Mouse (Mus musculus) intestine, embryonic 15.5 days (tissue): ENCODE data around the gene Cdk8. TPM values are rescaled to one million over a fixed set of nuclear protein-coding genes. Genes with fewer than 3 reads are reported as not detected.
"Not testable (repeated sequence)": the region's sequence is repeated elsewhere in the genome, so short reads cannot be mapped to it uniquely, and the experiment has no call there.

Experiments used
- ATAC-seq: fragments of 200-750 bp; cut with Nextera tagmentation; 2 replicates; pipeline ENCODE4 v1.8.0; 2017; ENCODE audit warnings: moderate TSS enrichment, moderate library complexity
- H3K27ac ChIP-seq: fragments of 300-500 bp; sonication (generic); 2 replicates; pipeline ENCODE4 v1.5.1; 2015; ENCODE audit warnings: mild to moderate bottlenecking, inconsistent platforms
- H3K27me3 ChIP-seq: fragments of 300-500 bp; sonication (generic); replicated peaks from 2 replicates; pipeline ENCODE4 v1.6.1; 2015; ENCODE audit warnings: inconsistent platforms
- H3K36me3 ChIP-seq: fragments of 300-500 bp; sonication (generic); 2 replicates; pipeline ENCODE4 v1.6.1; 2015; ENCODE audit warnings: inconsistent platforms
- H3K4me1 ChIP-seq: fragments of 300-500 bp; sonication (generic); replicated peaks from 2 replicates; pipeline ENCODE4 v1.6.1; 2015; ENCODE audit warnings: inconsistent platforms
- H3K4me2 ChIP-seq: fragments of 300-500 bp; sonication (generic); replicated peaks from 2 replicates; pipeline ENCODE4 v1.6.1; 2015; ENCODE audit warnings: mild to moderate bottlenecking, inconsistent platforms
- H3K4me3 ChIP-seq: fragments of 300-500 bp; sonication (generic); replicated peaks from 2 replicates; pipeline ENCODE4 v1.5.1; 2015; ENCODE audit warnings: inconsistent platforms
- H3K9ac ChIP-seq: fragments of 300-500 bp; sonication (generic); 2 replicates; pipeline ENCODE4 v1.6.1; 2015; ENCODE audit warnings: inconsistent platforms
- H3K9me3 ChIP-seq: fragments of 300-500 bp; sonication (generic); 2 replicates; pipeline ENCODE4 v1.6.1; 2016; ENCODE audit warnings: inconsistent platforms
- WGBS: fragments of 180-500 bp; shearing (Covaris S2); methylation state at CpG from one replicate; pipeline ENCODE4 v1.1.7; 2015; 5-methylcytosine and 5-hydroxymethylcytosine counted together
- polyA plus RNA-seq: library from polyadenylated mRNA; unstranded; fragments of >200 nt; fragmentation: Nextera tagmentation; extraction: Ambion mirVana; gene quantifications from 2 replicates; pipeline ENCODE4 v1.2.1, GENCODE M21; 2015

Cdk8 gene
- polyA plus RNA-seq: 19.6 and 20.3 TPM in 2 replicates

GRCm38 (mm10) chr5:146230864-146231654 is at the start of gene Cdk8:
Cdk8 (plus strand) TSS chr5:146231230.
- under 1% methylated on average over 88 of the region's 102 CpGs for WGBS
- peak within 1 kb of the TSS; percentile 80 for H3K4me3 ChIP-seq

GRCm38 (mm10) chr5:146185204-146185603 is 45.8 kb upstream of the Cdk8 start, which contains the start of gene 1700001J03Rik:
1700001J03Rik (minus strand) TSS chr5:146185304.
- WGBS: 86% methylated on average over 4 of the region's 4 CpGs

More at GRCm38 (mm10) chr5:146230864-146231654, at the start of gene Cdk8:
- Histone ChIP-seq H3K27me3 (no peaks in the 10 kb centered on the region), H3K4me2 (peak within 1 kb of the TSS; percentile 71), H3K27ac (peak within 1 kb of the TSS; percentile 99), H3K9me3 (no peaks in the 10 kb centered on the region), H3K4me1 (no peaks in the 10 kb centered on the region), H3K36me3 (0 out of 2 replicates have a peak, but pooled peaks cover 3% of the 10 kb centered on the region), H3K9ac (peak within 1 kb of the TSS; percentile 89)
- ATAC-seq: peak; percentile 89

GRCm38 (mm10) chr5:146187441-146187840 is 43.6 kb upstream of the Cdk8 start:
- not testable (repeated sequence) for H3K36me3 ChIP-seq, H3K4me2 ChIP-seq, ATAC-seq, H3K9ac ChIP-seq, H3K27me3 ChIP-seq, H3K27ac ChIP-seq, H3K9me3 ChIP-seq, H3K4me1 ChIP-seq, H3K4me3 ChIP-seq
- 22% methylated on average over 5 of the region's 5 CpGs for WGBS

More at GRCm38 (mm10) chr5:146185204-146185603, 45.8 kb upstream of the Cdk8 start, which contains the start of gene 1700001J03Rik:
- not testable (repeated sequence) for H3K4me3 ChIP-seq, H3K4me1 ChIP-seq, H3K27ac ChIP-seq, H3K36me3 ChIP-seq, H3K27me3 ChIP-seq, H3K9ac ChIP-seq, ATAC-seq, H3K4me2 ChIP-seq, H3K9me3 ChIP-seq

- Histone ChIP-seq H3K27me3 (no peaks in the 10 kb centered on the region), H3K9me3 (no peaks in the 10 kb centered on the region), H3K9ac (no peak overlapping the region), H3K27ac (no peak overlapping the region), H3K4me2 (no peak overlapping the region), H3K4me1 (no peaks in the 10 kb centered on the region), H3K36me3 (no peaks in the 10 kb centered on the region), H3K4me3 (no peak overlapping the region)
- no peak for ATAC-seq
- WGBS: 92% methylated on average over 1 of the region's 1 CpGs
Measured at GRCm38 (mm10) chr5:146188144-146188543, 42.9 kb upstream of the Cdk8 start.

GRCm38 (mm10) chr5:146188712-146189111 is 42.3 kb upstream of the Cdk8 start:
- ATAC-seq: no peak
- H3K27ac ChIP-seq: no peak overlapping the region

GRCm38 (mm10) chr5:146190093-146190492 is 40.9 kb upstream of the Cdk8 start:
- Histone ChIP-seq H3K27ac (no peak overlapping the region), H3K9me3 (no peaks in the 10 kb centered on the region), H3K4me1 (no peaks in the 10 kb centered on the region), H3K4me2 (no peak overlapping the region), H3K36me3 (no peaks in the 10 kb centered on the region), H3K27me3 (no peaks in the 10 kb centered on the region), H3K4me3 (no peak overlapping the region), H3K9ac (no peak overlapping the region)
- peak; percentile 63; the same call in 1 of the 2 replicates for ATAC-seq
- 66% methylated on average over 4 of the region's 4 CpGs for WGBS

More at GRCm38 (mm10) chr5:146188712-146189111, 42.3 kb upstream of the Cdk8 start:
- no peak overlapping the region for H3K4me3 ChIP-seq
- H3K9me3 ChIP-seq: no peaks in the 10 kb centered on the region
- H3K4me2 ChIP-seq: no peak overlapping the region
- H3K27me3 ChIP-seq: no peaks in the 10 kb centered on the region
- WGBS: 91% methylated on average over 7 of the region's 7 CpGs
- H3K9ac ChIP-seq: no peak overlapping the region
- H3K4me1 ChIP-seq: no peaks in the 10 kb centered on the region
- H3K36me3 ChIP-seq: no peaks in the 10 kb centered on the region

- ATAC-seq: no peak
- no peak overlapping the region for H3K4me3 ChIP-seq
- no peaks in the 10 kb centered on the region for H3K36me3 ChIP-seq
- no peak overlapping the region for H3K9ac ChIP-seq
- H3K4me2 ChIP-seq: no peak overlapping the region
- no peaks in the 10 kb centered on the region for H3K27me3 ChIP-seq
- H3K9me3 ChIP-seq: no peaks in the 10 kb centered on the region
- WGBS: 61% methylated on average over 3 of the region's 3 CpGs
- no peaks in the 10 kb centered on the region for H3K4me1 ChIP-seq
- H3K27ac ChIP-seq: no peak overlapping the region
Measured at GRCm38 (mm10) chr5:146190501-146191269, 40.3 kb upstream of the Cdk8 start.

GRCm38 (mm10) chr5:146193360-146193759 is 37.7 kb upstream of the Cdk8 start:
- no peak for ATAC-seq
- no peaks in the 10 kb centered on the region for H3K4me1 ChIP-seq

GRCm38 (mm10) chr5:146199073-146199472 is 32.0 kb upstream of the Cdk8 start:
- no peak for ATAC-seq
- no peak overlapping the region for H3K4me3 ChIP-seq
- no peak overlapping the region for H3K9ac ChIP-seq
- H3K9me3 ChIP-seq: no peaks in the 10 kb centered on the region
- H3K4me2 ChIP-seq: no peak overlapping the region
- H3K27ac ChIP-seq: no peak overlapping the region
- H3K27me3 ChIP-seq: no peaks in the 10 kb centered on the region
- no peaks in the 10 kb centered on the region for H3K4me1 ChIP-seq
- peaks cover 3% of the 10 kb centered on the region for H3K36me3 ChIP-seq

More at GRCm38 (mm10) chr5:146193360-146193759, 37.7 kb upstream of the Cdk8 start:
- WGBS: 80% methylated on average over 8 of the region's 8 CpGs
- no peak overlapping the region for H3K9ac ChIP-seq
- no peak overlapping the region for H3K4me3 ChIP-seq
- no peak overlapping the region for H3K27ac ChIP-seq
- no peak overlapping the region for H3K4me2 ChIP-seq
- H3K27me3 ChIP-seq: no peaks in the 10 kb centered on the region
- no peaks in the 10 kb centered on the region for H3K36me3 ChIP-seq
- no peaks in the 10 kb centered on the region for H3K9me3 ChIP-seq

- Histone ChIP-seq H3K36me3 (peaks cover 6% of the 10 kb centered on the region), H3K27ac (no peak overlapping the region), H3K4me3 (no peak overlapping the region), H3K4me1 (no peaks in the 10 kb centered on the region), H3K9me3 (no peaks in the 10 kb centered on the region), H3K4me2 (no peak overlapping the region), H3K27me3 (no peaks in the 10 kb centered on the region), H3K9ac (no peak overlapping the region)
- 86% methylated on average over 2 of the region's 2 CpGs for WGBS
- ATAC-seq: no peak
Measured at GRCm38 (mm10) chr5:146199540-146199939, 31.5 kb upstream of the Cdk8 start.

- no peak for ATAC-seq
Measured at GRCm38 (mm10) chr5:146200580-146200979, 30.4 kb upstream of the Cdk8 start.

GRCm38 (mm10) chr5:146203921-146204320 is 27.1 kb upstream of the Cdk8 start:
- no peak for ATAC-seq
- no peak overlapping the region for H3K4me2 ChIP-seq
- H3K4me3 ChIP-seq: no peak overlapping the region
- no peaks in the 10 kb centered on the region for H3K4me1 ChIP-seq
- no peak overlapping the region for H3K9ac ChIP-seq
- 79% methylated on average over 2 of the region's 2 CpGs for WGBS
- no peaks in the 10 kb centered on the region for H3K9me3 ChIP-seq
- H3K27me3 ChIP-seq: no peaks in the 10 kb centered on the region
- peaks cover 35% of the 10 kb centered on the region for H3K36me3 ChIP-seq
- no peak overlapping the region for H3K27ac ChIP-seq

More at GRCm38 (mm10) chr5:146200580-146200979, 30.4 kb upstream of the Cdk8 start:
- Histone ChIP-seq H3K36me3 (peaks cover 15% of the 10 kb centered on the region), H3K9me3 (no peaks in the 10 kb centered on the region), H3K27me3 (no peaks in the 10 kb centered on the region), H3K4me3 (no peak overlapping the region), H3K4me1 (no peaks in the 10 kb centered on the region), H3K4me2 (no peak overlapping the region), H3K27ac (no peak overlapping the region), H3K9ac (no peak overlapping the region)
- 99% methylated on average over 6 of the region's 6 CpGs for WGBS
